Mouse (Mus musculus): ENCODE results near the gene Hoxc5. TPM values are rescaled to one million over a fixed set of nuclear protein-coding genes. Genes with fewer than 3 reads are reported as not detected.

Hoxc5 gene
- polyA plus RNA-seq, 1 experiment from 2014 or later: 20.2 TPM

MicroRNA genes within 50 kb of the gene (microRNA counts, 519-probe panel; counts per million panel counts)
- microRNA mmu-miR-615-3p: 470 counts per million, percentile 58 among the panel's probes with 10 or more counts
- microRNA mmu-miR-615-5p: 470 counts per million, percentile 58 among the panel's probes with 10 or more counts

Small RNA genes lying within 50 kb of the gene (microRNA-seq; reads per million reads assigned to microRNA genes)
- gene Mir196a-2: 1.6 reads per million
- gene Mir615: 2,097 reads per million, percentile 83 among the genes with 10 or more reads in this experiment

Other genes starting within 250 kb of the Hoxc5 start
- 47.3 and 49.1 TPM in 2 replicates for gene Calcoco1, start 245.3 kb upstream of the Hoxc5 start, polyA plus RNA-seq (2016; fragmentation: Nextera tagmentation; extraction: Ambion mirVana)
- gene Hoxc13, start 46.3 kb upstream of the Hoxc5 start, polyA plus RNA-seq (2016; fragmentation: Nextera tagmentation; extraction: Ambion mirVana): 0.09 and 0.17 TPM in 2 replicates
- gene Hoxc12, start 30.7 kb upstream of the Hoxc5 start, polyA plus RNA-seq (2016; fragmentation: Nextera tagmentation; extraction: Ambion mirVana): not detected in 2 replicates
- not detected in 2 replicates for gene Hoxc11, start 13.0 kb upstream of the Hoxc5 start, polyA plus RNA-seq (2016; fragmentation: Nextera tagmentation; extraction: Ambion mirVana)
- not detected in 2 replicates for gene Hoxc10, start 647 bp upstream of the Hoxc5 start, polyA plus RNA-seq (2016; fragmentation: Nextera tagmentation; extraction: Ambion mirVana)
- gene Hoxc9, start 9.0 kb downstream of the Hoxc5 start, polyA plus RNA-seq (2016; fragmentation: Nextera tagmentation; extraction: Ambion mirVana): not detected in 2 replicates
- gene Hoxc8, start 23.2 kb downstream of the Hoxc5 start, polyA plus RNA-seq (2016; fragmentation: Nextera tagmentation; extraction: Ambion mirVana): not detected in 2 replicates
- gene Hoxc6, start 30.8 kb downstream of the Hoxc5 start, polyA plus RNA-seq (2016; fragmentation: Nextera tagmentation; extraction: Ambion mirVana): 2.1 and 2.3 TPM in 2 replicates
- 34.5 and 59.6 TPM in 2 replicates for gene Hoxc4, start 51.5 kb downstream of the Hoxc5 start, polyA plus RNA-seq (2016; fragmentation: Nextera tagmentation; extraction: Ambion mirVana)
- gene Smug1, start 199.6 kb downstream of the Hoxc5 start, polyA plus RNA-seq (2016; fragmentation: Nextera tagmentation; extraction: Ambion mirVana): 31.3 and 34.4 TPM in 2 replicates